Mouse (Mus musculus) lung, postnatal 36 days (tissue): Measurements from ENCODE around the gene Ubxn6.

Experiments
- DNase-seq: peaks from one replicate; pipeline ENCODE4 v3.0.0; 2022; ENCODE audit warnings: mixed read lengths

Gene Ubxn6

DNA sequence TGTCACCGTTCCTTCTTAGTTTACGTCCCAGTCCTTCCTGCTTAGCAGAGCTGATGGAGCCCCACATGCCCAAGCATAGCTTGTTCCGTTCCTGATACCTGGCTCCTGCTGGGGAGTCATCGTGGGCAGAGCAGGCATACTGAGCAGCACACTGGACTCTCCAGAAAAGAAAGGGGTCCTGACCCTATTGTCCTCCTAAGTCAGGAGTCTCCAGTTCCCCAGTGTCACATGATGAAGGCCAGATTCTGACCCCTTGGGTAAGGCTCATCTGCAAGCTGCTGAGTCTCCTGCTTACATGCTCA is 51.9 kb downstream of the Ubxn6 start:
- no peak for DNase-seq

DNA sequence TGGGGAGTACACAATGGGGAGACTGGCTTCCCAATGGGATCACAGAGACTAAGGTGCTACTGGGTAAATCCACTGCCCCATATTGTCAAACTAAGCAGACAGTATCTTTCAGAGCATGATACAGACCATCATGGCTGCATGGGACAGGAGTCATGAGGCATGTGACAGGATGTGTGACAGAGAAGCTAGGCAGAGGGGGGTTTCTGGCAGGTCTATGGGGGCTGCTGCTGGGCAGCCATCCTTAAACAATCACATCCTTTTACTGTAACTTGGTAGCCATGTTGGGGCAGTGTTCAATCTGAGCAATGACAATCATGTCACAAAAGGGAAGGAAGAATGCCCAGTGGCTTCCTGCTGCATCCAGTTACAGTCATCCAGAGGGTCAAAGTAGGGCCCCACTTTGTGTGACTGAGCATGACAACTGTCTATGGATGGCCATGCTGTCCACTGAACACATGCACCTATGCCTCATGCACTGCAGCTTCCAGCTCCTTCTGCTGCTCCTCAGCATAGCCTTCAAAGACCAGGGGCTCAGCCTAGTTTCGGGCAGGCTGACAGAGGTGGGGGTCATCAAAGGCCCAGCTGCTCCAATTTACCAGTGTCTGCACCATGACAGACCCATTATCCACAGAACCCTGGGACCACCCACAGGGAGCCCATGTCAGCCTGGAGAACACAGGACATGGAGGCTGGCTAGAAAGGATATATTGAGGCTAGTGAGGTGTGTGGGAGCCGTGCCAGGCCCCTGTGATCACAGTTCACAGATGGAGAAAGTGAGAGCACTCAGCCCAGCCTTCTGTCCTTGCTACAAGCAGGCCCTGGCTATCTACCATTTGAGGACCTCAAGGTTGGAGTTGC is 52.5 kb downstream of the Ubxn6 start:
- no peak for DNase-seq

DNA sequence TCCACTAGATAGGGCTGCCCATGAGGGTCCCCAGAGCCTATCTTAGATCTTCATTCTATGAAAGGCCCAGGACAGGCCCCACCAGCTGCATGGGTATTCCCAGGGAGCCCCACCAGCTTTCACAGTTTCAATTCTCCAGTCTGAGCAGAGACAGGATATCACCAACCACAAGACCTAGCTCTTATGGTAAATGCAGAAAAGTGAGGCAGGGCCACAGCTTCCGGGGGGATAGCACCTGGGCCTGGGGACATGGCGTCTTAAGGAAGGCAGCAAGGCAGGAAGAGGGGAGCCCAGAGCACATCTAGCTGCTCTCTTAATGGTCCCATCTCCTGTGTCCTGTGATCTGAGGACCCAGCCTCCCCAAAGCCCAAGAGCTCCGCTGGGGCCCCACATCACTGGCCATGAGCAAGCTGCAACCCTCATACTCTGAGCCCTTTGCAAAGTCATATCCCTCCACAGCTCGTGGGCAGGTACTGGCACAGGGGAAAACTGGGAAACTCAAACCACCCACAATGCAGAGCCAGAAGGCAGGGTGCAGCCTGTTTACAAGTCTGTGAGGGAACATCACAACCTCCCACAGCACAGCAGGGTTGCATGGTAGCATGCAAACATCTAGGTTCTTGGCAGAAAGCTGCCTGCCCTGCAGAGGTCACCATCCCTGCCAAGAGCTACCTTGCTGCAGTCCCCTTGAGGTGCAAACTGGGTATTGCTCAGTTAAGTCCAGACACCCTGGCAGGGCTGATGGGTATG is 53.5 kb downstream of the Ubxn6 start:
- DNase-seq = no peak

DNA sequence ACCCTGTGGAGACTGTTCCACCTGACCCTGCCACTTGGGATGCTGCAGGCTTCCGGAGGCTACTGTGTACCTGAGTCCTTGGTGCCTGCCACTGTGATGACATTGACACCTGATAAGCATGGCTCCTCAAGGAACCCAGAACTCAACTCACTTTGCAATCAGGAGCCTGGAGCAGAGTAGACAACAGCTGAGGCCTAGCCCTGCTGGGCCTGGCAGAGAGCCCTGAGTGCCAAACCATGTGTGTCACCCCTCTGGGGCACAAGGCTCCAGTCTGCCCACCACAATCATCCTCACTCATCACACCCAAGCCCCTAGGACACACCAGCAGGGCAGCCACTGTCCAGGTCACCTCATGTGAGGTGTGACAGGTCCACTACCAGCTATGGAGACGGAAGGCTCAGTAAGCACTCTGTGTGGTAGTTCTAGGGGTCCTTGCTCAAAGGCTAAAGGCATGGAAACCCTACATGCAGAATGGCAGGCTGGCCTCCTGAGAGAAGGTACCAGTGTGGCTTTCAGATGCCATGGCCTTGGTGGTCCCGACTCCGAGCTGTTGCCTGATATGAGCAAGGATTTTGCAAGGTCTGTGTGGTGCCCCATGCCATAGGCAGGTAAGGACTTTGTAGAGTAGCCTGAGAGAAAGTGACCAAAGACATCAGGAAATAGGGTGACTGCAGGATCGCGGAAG is 54.3 kb downstream of the Ubxn6 start:
- DNase-seq = no peak

DNA sequence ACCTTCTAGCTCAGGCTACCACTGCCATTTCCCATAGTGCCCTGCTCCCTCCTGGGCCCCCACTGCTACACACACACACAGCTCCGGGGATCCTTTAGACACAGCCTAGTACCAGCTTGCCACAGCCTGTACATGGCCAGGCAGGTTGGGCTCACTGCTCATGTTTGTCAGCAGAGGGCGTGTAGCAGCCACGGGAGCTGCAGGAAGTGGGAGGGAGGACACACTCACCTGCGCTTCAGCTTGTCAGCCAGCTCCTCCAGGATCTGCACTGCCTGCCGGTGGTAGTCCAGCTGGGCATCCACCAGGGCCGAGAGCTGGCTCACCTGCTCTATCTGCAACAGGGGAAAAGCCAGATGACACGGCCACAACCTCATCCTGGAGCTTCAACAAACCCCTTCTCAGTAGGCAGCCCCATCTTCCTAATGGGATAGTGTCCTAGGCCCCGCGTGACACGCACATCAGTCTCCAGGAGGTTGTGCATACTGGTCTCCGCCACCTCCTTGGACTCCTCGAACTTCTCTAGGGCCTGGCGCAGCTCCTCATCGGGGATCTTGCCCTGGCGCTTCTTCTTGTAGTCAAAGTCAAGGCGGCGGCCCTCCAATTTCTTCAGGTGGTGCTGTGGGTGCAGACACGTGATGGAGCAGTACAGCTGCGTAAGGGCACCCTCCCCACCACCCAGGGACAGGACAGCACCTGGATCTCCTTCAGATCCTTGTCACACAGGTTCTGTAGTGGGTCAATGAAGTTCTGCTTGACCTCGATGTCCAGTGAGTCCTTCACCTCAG is 56.3 kb downstream of the Ubxn6 start:
- peak; percentile 62 for DNase-seq

DNA sequence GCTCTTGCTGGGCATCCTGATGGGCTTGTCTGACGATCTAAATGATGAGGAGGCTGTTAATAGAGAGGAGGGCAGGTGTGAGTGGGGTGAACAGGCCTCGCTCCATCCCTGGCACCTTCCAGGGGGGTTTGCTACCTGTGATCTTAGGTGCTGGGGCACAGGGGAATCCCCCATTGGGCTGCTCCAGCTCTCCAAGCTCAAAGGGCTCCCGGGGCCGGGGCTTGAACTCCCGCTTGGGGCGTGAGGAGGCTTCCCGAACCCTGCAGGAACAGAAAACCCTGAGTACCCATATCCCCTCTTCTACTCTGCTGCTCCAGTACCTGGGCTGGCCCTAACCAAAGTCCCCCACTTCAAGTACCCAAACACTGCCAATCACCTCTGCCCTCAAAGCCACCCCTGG is 57.0 kb downstream of the Ubxn6 start:
- no peak for DNase-seq
